Mouse (Mus musculus): ENCODE results near the gene Akap7.
A peak's percentile ranks its signal among the peaks of the same experiment; 100 is the strongest.
"Not testable (repeated sequence)": the region's sequence is repeated elsewhere in the genome, so short reads cannot be mapped to it uniquely, and the experiment has no call there.

The Akap7 gene

DNA sequence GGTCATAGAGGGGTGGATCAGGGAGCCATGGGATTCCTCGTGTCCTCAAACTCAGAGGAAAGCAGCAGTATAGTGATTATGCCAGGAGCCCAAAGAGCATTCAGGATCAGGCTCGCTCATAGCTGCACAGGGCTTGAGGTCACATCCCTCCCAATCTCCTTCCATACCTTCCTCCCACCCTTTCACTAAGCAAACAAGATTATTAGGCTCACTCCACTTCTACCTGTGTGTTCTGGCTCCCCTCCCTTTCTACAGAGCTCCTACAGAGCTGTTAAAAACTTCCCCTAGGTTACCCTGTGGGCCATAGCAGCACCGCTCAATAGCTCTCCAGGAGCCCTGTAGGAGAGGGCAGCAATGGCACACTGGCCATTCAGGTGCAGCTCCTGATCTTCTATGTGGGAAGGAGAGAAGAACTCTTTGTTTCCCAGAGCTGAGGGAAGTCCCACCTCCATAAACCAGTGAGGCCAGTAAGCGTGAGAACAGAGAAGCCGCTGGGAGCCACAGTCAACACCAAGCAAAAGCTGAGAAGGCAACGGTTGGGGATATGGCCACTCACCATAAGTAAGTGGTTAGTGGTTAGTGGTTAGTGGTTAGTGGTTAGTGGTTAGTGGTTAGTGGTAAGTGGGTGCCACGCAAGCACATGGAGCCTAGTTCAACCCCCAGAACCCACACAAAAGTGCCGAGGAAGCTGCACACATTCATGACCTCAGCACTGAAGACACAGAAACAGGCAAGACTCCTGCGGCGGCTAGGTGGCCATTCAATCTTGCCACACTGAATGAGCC, 122.7 kb downstream of the Akap7 start:
- DNase-seq: no peak

- no peak for DNase-seq
Observed at GRCm38 (mm10) chr10:25183271-25183670, 124.4 kb downstream of the Akap7 start.

- DNase-seq: no peak
Observed at GRCm38 (mm10) chr10:25179030-25179429, 128.6 kb downstream of the Akap7 start.

GRCm38 (mm10) chr10:25177270-25177669, 130.4 kb downstream of the Akap7 start:
- no peak for DNase-seq

DNA sequence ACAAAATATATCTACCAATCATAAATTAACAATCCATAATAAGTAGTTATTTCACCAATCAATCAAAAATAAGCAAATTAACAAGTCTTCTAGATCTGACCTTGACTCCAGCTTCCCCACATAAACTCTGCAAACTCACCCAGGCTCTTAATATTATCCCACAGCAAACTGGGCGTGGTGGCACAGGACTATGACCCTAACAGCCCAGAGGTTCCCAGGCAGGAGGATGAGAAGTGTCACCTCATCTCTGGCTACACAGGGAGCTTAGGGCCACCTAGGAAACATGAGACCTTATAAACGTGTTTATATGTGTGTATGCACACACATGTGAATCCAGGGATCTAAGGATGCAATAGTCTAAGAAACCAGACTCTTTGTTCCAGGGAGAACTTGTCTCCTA, 132.8 kb downstream of the Akap7 start:
- DNase-seq: no peak

- no peak for DNase-seq
Observed at GRCm38 (mm10) chr10:25167365-25168194, 140.1 kb downstream of the Akap7 start.

- DNase-seq: not testable (repeated sequence)
Observed at GRCm38 (mm10) chr10:25163510-25163909, 144.2 kb downstream of the Akap7 start.

GRCm38 (mm10) chr10:25161701-25162100, 146.0 kb downstream of the Akap7 start:
- DNase-seq: no peak

- DNase-seq: no peak
Observed at GRCm38 (mm10) chr10:25158651-25159050, 149.0 kb downstream of the Akap7 start.

- no peak for DNase-seq
Observed at GRCm38 (mm10) chr10:25157339-25157738, 150.3 kb downstream of the Akap7 start.

DNA sequence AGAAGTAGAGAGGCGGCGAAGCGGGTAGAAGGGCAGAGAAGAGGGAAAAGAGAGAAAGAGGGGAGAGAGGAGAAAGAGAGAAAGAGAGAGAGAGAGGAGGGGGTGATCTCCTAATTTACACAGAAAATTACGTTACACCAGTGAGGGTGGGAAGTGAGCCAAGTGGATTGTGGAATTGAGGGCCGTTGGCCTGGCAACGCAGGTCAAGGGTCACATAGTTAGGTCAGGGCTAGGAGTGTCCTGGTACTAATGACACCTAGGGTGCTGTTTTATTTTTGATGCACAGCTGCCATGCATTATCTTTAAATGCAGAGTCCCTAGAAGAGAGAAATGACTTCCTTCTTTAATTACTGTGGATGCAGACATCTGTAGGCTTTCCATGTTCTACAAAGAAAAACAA, 153.4 kb downstream of the Akap7 start:
- no peak for DNase-seq

DNA sequence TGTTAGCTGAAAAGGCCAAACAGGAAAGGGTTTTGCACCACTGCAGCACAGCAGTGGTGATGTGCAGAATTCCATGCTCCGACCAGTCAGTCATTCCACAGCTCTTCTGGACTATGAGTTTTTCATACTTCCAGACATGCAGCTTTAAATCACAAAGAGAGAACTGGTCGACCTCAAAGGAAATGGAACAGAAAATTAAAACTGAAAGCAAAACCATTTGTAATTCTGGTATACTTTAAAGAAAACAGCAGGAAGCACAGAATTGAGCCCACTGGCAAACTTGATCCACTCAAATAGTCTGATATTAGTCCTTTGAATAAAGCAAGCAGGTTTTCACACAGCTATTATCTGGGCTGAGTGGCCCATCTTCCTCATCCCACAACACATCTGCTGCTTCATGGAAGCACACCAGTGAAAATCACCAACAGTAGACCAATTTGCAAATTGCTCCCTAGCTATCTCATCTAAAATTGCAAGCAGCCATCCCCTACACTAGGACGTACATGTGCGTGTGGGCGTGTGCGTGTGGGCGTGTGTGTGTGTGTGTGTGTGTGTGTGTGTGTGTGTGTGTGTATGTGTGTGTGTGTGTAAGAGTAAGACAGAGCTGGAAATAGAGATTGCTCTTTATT, 156.4 kb downstream of the Akap7 start:
- DNase-seq: no peak

GRCm38 (mm10) chr10:25145851-25146250, 161.8 kb downstream of the Akap7 start:
- DNase-seq: no peak

- no peak for DNase-seq
Observed at GRCm38 (mm10) chr10:25144787-25145761, 162.6 kb downstream of the Akap7 start.

GRCm38 (mm10) chr10:25141781-25142180, 165.9 kb downstream of the Akap7 start:
- DNase-seq: no peak

- peak; percentile 24 to 42 for DNase-seq
Observed at GRCm38 (mm10) chr10:25140155-25140755, 167.4 kb downstream of the Akap7 start.

DNA sequence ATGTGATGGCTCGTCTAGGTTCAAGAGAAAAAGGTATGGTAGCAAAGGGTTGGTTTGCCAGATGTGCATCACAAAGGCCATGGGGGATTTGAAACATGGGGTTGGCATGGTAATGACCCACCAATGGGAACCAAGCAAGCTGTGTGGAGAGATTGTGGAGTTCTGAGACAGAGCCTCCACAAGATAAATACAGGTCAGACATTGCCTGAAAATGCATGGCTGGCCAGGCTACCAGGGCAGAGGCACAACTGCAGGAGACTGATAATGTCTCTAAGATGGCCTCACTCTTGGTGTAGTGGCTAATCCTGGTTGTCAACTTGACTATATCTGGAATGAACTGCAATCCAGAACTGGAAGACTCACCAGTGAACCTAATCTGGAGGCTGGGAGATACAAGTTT, 174.1 kb downstream of the Akap7 start:
- no peak for DNase-seq

GRCm38 (mm10) chr10:25128455-25128863, 179.2 kb downstream of the Akap7 start:
- peak; percentile 7 to 14 for DNase-seq

GRCm38 (mm10) chr10:25126035-25126434, 181.6 kb downstream of the Akap7 start:
- DNase-seq: no peak

GRCm38 (mm10) chr10:25120871-25121554, 186.7 kb downstream of the Akap7 start:
- no peak for DNase-seq

All from kidney, postnatal 36 days (tissue).